Comparison of ENCODE assay signal across 8 mouse cellular contexts in genomic region chr4:117155792-117156355, GRCm38 (mm10). TPM values are rescaled to one million over a fixed set of nuclear protein-coding genes. Genes with fewer than 3 reads are reported as not detected.
DNase-seq lines count a peak whose midpoint lies in the region; ATAC-seq and TF ChIP-seq lines count a peak whose summit lies in the region.

Rps8 (minus strand) TSS chr4:117156243.

- no peaks in the 10 kb centered on the region for H3K27me3 ChIP-seq in forebrain, embryonic 15.5 days
- H3K27me3 ChIP-seq in lung, embryonic 15.5 days = no peaks in the 10 kb centered on the region

- intact Hi-C loops in heart, postnatal 25 days (cut with DNase I) = loop anchor here (2.0 kb wide), 1 partner anchor 27 kb away; the partner anchor contains the start of gene Kif2c

- no peak for TF ChIP-seq CTCF in layer of hippocampus, adult 2 months (conservative IDR thresholded peaks at IDR 0.05)

- in situ Hi-C loops in ES-E14 (cut with MboI; ENCODE audit: low sequenced_read_pairs in 2 of 2, unreplicated experiment in 2 of 2) = no loop called here

- peaks cover 0 to 7% of the 10 kb centered on the region in 2 experiments; a peak in 2 of 4 replicates for H3K4me1 ChIP-seq in ES-E14 (ENCODE audit: control insufficient read depth in 2 of 2, insufficient read depth in 2 of 2, low read length in 2 of 2, poor library complexity in 1 of 2)
- peaks cover 25% of the 10 kb centered on the region for H3K4me1 ChIP-seq in forebrain, embryonic 15.5 days
- H3K4me1 ChIP-seq in lung, embryonic 15.5 days = peaks cover 19% of the 10 kb centered on the region

- H3K4me2 ChIP-seq in forebrain, embryonic 15.5 days (replicated peaks) = peak within 1 kb of the TSS; percentile 87
- peak within 1 kb of the TSS; percentile 59 for H3K4me2 ChIP-seq in lung, embryonic 15.5 days

- DNase-seq in ES-E14 (ENCODE audit: low read depth, low spot score) = no peak
- DNase-seq in cerebellum, adult 11 months = peak; percentile 81
- peak; percentile 81 for DNase-seq in heart, postnatal 25 days (ENCODE audit: low spot score)
- peak; percentile 87 to 88 for DNase-seq in layer of hippocampus, adult 2 months (ENCODE audit: low spot score in 2 of 2)
- peak; percentile 82 for DNase-seq in ovary, adult 18-20 months (ENCODE audit: low spot score)
- DNase-seq in thymus, postnatal 0 days (ENCODE audit: low spot score) = peak; percentile 84

- peak within 1 kb of the TSS; percentile 97 for H3K9ac ChIP-seq in ES-E14 (ENCODE audit: insufficient read depth, low read depth, low read length, poor library complexity, severe bottlenecking)
- H3K9ac ChIP-seq in forebrain, embryonic 15.5 days (replicated peaks) = peak within 1 kb of the TSS; percentile 99
- peak within 1 kb of the TSS; percentile 92 for H3K9ac ChIP-seq in lung, embryonic 15.5 days

- peaks cover 57% of the 10 kb centered on the region for H3K36me3 ChIP-seq in ES-E14 (ENCODE audit: control insufficient read depth, insufficient read depth, low read length, poor library complexity, severe bottlenecking)
- H3K36me3 ChIP-seq in forebrain, embryonic 15.5 days = peaks cover 31% of the 10 kb centered on the region
- peaks cover 53% of the 10 kb centered on the region for H3K36me3 ChIP-seq in lung, embryonic 15.5 days

- ATAC-seq in forebrain, embryonic 15.5 days (replicated peaks) = peak; percentile 96
- ATAC-seq in lung, embryonic 15.5 days (ENCODE audit: borderline replicate concordance, extremely low read depth, low FRiP score, low TSS enrichment) = peak; percentile 93

- H3K4me3 ChIP-seq in ES-E14 (ENCODE audit: insufficient read depth in 1 of 2, low read depth in 1 of 2, low read length in 2 of 2, poor library complexity in 1 of 2, severe bottlenecking in 1 of 2) = peak within 1 kb of the TSS; percentile 85 to 96
- peak within 1 kb of the TSS; percentile 95 for H3K4me3 ChIP-seq in forebrain, embryonic 15.5 days
- peak within 1 kb of the TSS; percentile 84 for H3K4me3 ChIP-seq in layer of hippocampus, adult 2 months
- H3K4me3 ChIP-seq in lung, embryonic 15.5 days = peak within 1 kb of the TSS; percentile 67

- H3K9me3 ChIP-seq in ES-E14 (ENCODE audit: control insufficient read depth, insufficient read depth, low read depth, low read length) = no peaks in the 10 kb centered on the region
- H3K9me3 ChIP-seq in forebrain, embryonic 15.5 days = no peaks in the 10 kb centered on the region
- no peaks in the 10 kb centered on the region for H3K9me3 ChIP-seq in lung, embryonic 15.5 days

- H3K27ac ChIP-seq in ES-E14 (ENCODE audit: insufficient read depth, low read depth, low read length, poor library complexity, severe bottlenecking) = peak within 1 kb of the TSS; percentile 92
- peak within 1 kb of the TSS; percentile 92 for H3K27ac ChIP-seq in forebrain, embryonic 15.5 days (replicated peaks)
- peak within 1 kb of the TSS; percentile 94 for H3K27ac ChIP-seq in layer of hippocampus, adult 2 months
- H3K27ac ChIP-seq in lung, embryonic 15.5 days = peak within 1 kb of the TSS; percentile 86

- WGBS in forebrain, embryonic 15.5 days = under 1% methylated on average over 52 of the region's 52 CpGs
- WGBS in lung, embryonic 15.5 days = 3% methylated on average over 49 of the region's 52 CpGs

TF ChIP-seq in ES-E14, 5 proteins besides CTCF, POLR2A, EP300 and RAD21:
- peak; percentile 97 for TF ChIP-seq ZNF384 (IDR thresholded peaks at IDR 0.05; ENCODE audit: low read depth, low read length)
- TF ChIP-seq HCFC1 (IDR thresholded peaks at IDR 0.05; ENCODE audit: borderline replicate concordance, insufficient read depth, low read length) = 0 out of 2 replicates have a peak, but pooled peaks have one; percentile 41
- no peak for TF ChIP-seq CHD2 (IDR thresholded peaks at IDR 0.05; ENCODE audit: low read depth, low read length)
- 0 out of 2 replicates have a peak, but pooled peaks have one; percentile 25 for TF ChIP-seq MAFK (IDR thresholded peaks at IDR 0.05; ENCODE audit: insufficient read depth, low read depth, low read length)

RNA-seq across cellular contexts. Expression of gene Rps8, which starts in this region (rescaled TPM):
- 3,133 and 3,400 TPM in 2 replicates for total RNA-seq in ES-E14 (2012; rRNA removed)
- 478 and 525 TPM in 2 replicates for polyA plus RNA-seq in forebrain, embryonic 15.5 days (2015; fragmentation: Nextera tagmentation; extraction: Ambion mirVana)
- 100 to 1,000 TPM; 571 to 648 TPM for total RNA-seq in heart, postnatal 25 days (2021)
- 100 to 1,000 TPM; 509 to 527 TPM for total RNA-seq in layer of hippocampus, adult 2 months (2021)
- 923 and 933 TPM in 2 replicates for polyA plus RNA-seq in lung, embryonic 15.5 days (2015; fragmentation: Nextera tagmentation; extraction: Ambion mirVana)
- polyA plus RNA-seq in thymus, postnatal 0 days (2015; fragmentation: Nextera tagmentation; extraction: Ambion mirVana) = 1,163 and 1,165 TPM in 2 replicates
